Mouse (Mus musculus): Measurements from ENCODE around the gene Hat1. TPM values are rescaled to one million over a fixed set of nuclear protein-coding genes. Genes with fewer than 3 reads are reported as not detected.

Gene Hat1
- polyA plus RNA-seq, 1 experiment from 2014 or later = 197 TPM

DNA sequence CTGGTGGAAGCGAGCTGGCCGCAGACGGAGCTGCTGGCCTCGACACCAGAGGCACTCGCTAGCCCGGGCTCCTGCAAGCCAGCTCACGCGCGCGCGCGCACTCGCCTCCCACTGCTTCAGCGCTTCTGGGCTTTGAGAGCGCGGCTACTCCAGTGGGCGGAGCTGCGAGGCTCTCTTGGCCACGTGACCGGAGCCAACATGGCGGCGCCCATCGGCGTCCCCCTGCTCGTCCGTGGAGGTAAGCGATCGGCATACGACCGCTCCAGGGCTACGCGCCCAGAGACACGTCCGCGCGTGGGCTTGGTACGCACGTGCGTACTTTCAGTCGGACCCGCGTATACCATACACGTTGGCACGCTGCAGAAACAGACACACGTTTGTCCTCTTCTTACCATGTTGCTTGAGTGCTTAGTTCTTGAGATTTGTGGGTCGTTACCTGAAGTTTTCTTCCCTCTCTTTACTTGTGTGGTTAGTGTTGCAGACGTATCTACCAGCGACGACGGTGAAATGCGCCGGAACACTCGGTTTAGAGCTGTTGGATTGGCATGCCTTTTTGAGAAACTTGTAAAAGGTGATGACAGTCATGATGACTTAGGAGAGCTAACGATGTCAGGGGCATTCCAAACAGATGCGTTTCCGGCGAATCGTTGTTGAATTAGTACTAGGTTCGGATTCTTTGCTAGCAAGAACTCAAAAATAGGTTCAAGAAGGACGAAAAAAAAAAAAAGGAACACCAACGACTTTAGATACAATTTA, 64.6 kb downstream of the Hat1 start, which contains the start of gene Metap1d:
Gene Metap1d, plus strand, starts transcription at position 116 of the 756 bp plus-strand sequence.
- H3K36me3 ChIP-seq (replicated peaks) = no peaks in the 10 kb centered on the region
- peaks cover 14% of the 10 kb centered on the region for H3K4me1 ChIP-seq
- peak within 1 kb of the TSS; percentile 84 for H3K27ac ChIP-seq (replicated peaks)
- peak within 1 kb of the TSS; percentile 75 for H3K4me3 ChIP-seq
- under 1% methylated on average over 61 of the region's 61 CpGs for WGBS
- peaks cover 12% of the 10 kb centered on the region; the same call in 1 of the 2 replicates for H3K27me3 ChIP-seq (replicated peaks; ENCODE audit: low read depth, poor library complexity, severe bottlenecking)
- no peaks in the 10 kb centered on the region for H3K9me3 ChIP-seq
- DNase-seq (ENCODE audit: low spot score) = peak; percentile 99

DNA sequence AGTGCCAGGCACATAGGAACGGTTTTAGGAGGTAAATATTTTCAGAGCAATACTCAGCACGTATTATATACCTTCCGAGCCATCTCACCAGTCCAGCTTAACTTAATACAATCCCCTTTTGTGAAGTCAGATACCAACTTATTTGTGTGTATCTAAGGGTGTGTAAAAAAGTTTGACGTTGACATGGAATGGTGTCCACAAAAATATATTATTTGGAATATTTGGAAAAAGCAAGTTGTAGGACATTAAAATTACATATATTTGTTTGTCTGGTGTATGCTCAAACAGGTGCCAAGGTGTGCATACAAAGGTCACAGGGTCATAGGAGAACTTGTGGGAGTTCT, 65.1 kb downstream of the Hat1 start:
- Histone ChIP-seq H3K27me3 (replicated peaks; ENCODE audit: low read depth, poor library complexity, severe bottlenecking) (peaks cover 12% of the 10 kb centered on the region; the same call in 1 of the 2 replicates), H3K36me3 (replicated peaks) (no peaks in the 10 kb centered on the region), H3K4me1 (peaks cover 19% of the 10 kb centered on the region), H3K9me3 (no peaks in the 10 kb centered on the region), H3K4me3 (peak overlapping the region; percentile 75), H3K27ac (replicated peaks) (no peak overlapping the region)
- 43% methylated on average over 4 of the region's 4 CpGs for WGBS
- no peak for DNase-seq (ENCODE audit: low spot score)

DNA sequence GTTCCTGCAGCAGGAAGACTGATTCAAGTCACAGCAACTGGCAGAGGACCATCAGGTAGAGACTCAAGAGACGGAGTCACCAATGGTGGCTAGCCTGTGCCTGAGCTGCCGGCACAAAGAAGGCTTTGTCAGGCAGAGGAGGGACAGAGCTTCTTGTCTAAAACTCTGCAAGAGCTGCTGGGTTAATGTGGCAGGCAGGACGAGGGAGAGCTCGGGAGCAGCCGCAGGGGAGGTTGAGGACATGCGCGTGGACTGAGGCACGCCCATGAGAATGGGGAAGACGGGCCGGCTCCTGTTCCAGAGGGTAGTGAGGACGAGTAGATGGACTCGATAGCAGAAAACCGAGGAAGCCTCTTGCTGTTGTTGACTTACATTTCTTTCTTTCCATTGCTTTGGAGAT, 69.9 kb downstream of the Hat1 start:
- Histone ChIP-seq H3K27me3 (replicated peaks; ENCODE audit: low read depth, poor library complexity, severe bottlenecking) (no peaks in the 10 kb centered on the region), H3K36me3 (replicated peaks) (no peaks in the 10 kb centered on the region), H3K27ac (replicated peaks) (peak overlapping the region; percentile 58), H3K4me3 (0 out of 2 replicates have a peak overlapping the region, but pooled peaks have one; percentile 11), H3K4me1 (peaks cover 17% of the 10 kb centered on the region), H3K9me3 (no peaks in the 10 kb centered on the region)
- 41% methylated on average over 13 of the region's 13 CpGs for WGBS
- DNase-seq (ENCODE audit: low spot score) = no peak

DNA sequence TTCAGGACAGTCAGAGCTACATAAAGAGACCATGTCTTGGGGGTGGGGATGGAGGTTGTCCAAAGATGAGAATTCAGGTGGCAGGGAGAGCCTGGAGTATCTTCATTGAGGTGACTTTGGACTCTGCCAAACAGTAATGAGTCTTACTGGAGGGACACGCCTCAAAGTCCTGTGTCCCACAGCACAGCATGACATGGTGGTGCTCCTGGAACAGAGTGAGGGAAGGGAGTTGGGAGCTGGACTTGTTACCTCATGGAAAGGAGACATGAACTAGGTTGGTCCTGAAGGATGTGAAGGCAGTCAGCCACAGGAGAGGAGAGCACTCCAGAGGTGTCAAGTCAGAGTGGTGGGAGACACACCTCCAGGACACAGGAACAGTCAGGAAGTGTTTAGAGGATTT, 70.9 kb downstream of the Hat1 start:
- DNase-seq (ENCODE audit: low spot score) = no peak
- no peaks in the 10 kb centered on the region for H3K36me3 ChIP-seq (replicated peaks)
- peaks cover 14% of the 10 kb centered on the region for H3K4me1 ChIP-seq
- no peak overlapping the region for H3K4me3 ChIP-seq
- H3K27me3 ChIP-seq (replicated peaks; ENCODE audit: low read depth, poor library complexity, severe bottlenecking) = no peaks in the 10 kb centered on the region
- no peak overlapping the region for H3K27ac ChIP-seq (replicated peaks)
- WGBS = 96% methylated on average over 1 of the region's 1 CpGs
- H3K9me3 ChIP-seq = no peaks in the 10 kb centered on the region

DNA sequence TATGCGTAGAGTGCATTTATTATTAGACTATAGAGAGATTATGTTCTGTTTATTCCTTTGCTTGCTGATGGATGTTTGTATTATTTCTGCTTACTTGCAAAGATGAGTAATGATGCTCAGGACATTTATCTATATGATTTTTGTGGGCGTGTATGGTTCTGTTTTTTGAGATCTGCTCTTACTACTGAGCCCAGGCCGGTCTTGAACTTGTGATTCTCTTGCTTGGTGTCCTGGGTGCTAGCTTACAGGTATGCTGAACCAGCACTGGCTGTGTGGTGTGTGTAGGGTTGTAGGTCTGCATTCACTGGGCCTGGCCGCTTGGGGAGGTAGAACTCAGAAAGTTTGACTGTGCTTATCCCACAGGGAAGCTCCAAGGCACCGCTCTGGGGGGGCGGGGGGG, 72.4 kb downstream of the Hat1 start:
- H3K36me3 ChIP-seq (replicated peaks) = no peaks in the 10 kb centered on the region
- no peaks in the 10 kb centered on the region for H3K27me3 ChIP-seq (replicated peaks; ENCODE audit: low read depth, poor library complexity, severe bottlenecking)
- H3K4me3 ChIP-seq = no peak overlapping the region
- H3K4me1 ChIP-seq = peaks cover 25% of the 10 kb centered on the region
- no peaks in the 10 kb centered on the region for H3K9me3 ChIP-seq
- no peak overlapping the region; the same call in 1 of the 2 replicates for H3K27ac ChIP-seq (replicated peaks)
- no peak for DNase-seq (ENCODE audit: low spot score)
- 73% methylated on average over 6 of the region's 6 CpGs for WGBS

DNA sequence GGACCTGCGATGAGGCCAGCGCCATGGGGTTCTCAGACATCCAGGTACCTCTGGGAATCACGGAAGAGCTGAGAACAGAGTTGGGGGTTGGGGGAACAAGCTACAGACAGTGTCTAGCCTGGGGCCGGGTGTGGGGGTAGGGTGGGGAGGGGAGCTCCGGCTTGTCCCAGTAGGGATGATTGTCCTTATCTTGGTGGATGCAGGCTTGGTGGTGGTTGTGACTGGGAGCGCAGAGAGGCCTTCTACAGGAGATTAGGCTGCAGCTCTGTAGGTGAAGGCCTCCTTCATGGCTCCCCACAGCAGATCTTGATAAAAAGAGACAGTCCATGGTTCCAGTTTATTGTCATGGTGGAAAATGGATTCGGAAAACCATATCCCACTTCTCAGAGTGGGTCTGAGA, 72.8 kb downstream of the Hat1 start:
- DNase-seq (ENCODE audit: low spot score) = no peak
- H3K4me1 ChIP-seq = peaks cover 29% of the 10 kb centered on the region
- no peaks in the 10 kb centered on the region for H3K27me3 ChIP-seq (replicated peaks; ENCODE audit: low read depth, poor library complexity, severe bottlenecking)
- H3K27ac ChIP-seq (replicated peaks) = no peak overlapping the region; the same call in 1 of the 2 replicates
- H3K4me3 ChIP-seq = no peak overlapping the region
- H3K36me3 ChIP-seq (replicated peaks) = no peaks in the 10 kb centered on the region
- no peaks in the 10 kb centered on the region for H3K9me3 ChIP-seq
- 54% methylated on average over 7 of the region's 7 CpGs for WGBS

DNA sequence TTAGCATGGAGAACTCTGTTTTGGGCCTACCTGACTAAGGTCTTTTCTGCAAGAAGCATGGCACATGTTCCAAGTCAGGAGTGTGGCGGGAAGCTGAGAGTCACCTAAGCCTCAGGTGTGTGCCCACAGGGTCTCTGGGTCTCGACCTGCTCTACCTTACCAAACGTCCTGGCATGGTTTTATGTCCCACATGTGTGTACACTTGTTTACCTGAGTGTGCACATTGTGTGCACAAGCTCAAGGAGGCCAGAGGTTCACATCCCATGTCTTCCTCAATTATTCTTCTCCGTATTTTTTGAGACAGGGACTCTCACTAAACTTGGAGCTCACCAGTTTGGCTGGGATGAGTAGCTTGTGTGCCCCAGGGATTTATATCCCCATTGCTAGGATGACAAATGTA, 73.3 kb downstream of the Hat1 start:
- H3K36me3 ChIP-seq (replicated peaks) = no peaks in the 10 kb centered on the region
- H3K4me1 ChIP-seq = peaks cover 33% of the 10 kb centered on the region
- H3K4me3 ChIP-seq = no peak overlapping the region
- no peak overlapping the region for H3K27ac ChIP-seq (replicated peaks)
- no peaks in the 10 kb centered on the region for H3K9me3 ChIP-seq
- WGBS = 82% methylated on average over 4 of the region's 4 CpGs
- no peak for DNase-seq (ENCODE audit: low spot score)
- H3K27me3 ChIP-seq (replicated peaks; ENCODE audit: low read depth, poor library complexity, severe bottlenecking) = no peaks in the 10 kb centered on the region

DNA sequence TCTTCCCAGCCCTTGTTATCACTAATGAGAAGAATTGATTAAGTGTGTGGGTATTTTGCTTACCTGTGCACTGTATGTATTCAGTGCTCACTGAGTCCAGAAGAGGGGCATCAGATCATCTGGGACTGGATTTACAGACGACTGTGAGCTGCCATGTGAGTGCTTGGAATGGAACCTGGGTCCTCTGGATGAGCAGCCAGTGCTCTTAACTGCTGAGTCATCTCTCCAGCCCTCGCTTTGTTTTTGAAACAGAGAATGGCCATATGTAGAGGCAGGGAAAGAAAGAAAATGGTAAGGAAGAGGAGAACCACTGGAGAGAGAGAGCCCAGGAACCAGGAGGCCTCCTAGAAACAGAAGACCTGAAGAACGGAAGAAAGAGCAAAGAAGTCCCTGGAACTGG, 73.8 kb downstream of the Hat1 start:
- no peaks in the 10 kb centered on the region for H3K36me3 ChIP-seq (replicated peaks)
- no peak overlapping the region for H3K4me3 ChIP-seq
- WGBS = 70% methylated on average over 3 of the region's 3 CpGs
- peaks cover 37% of the 10 kb centered on the region for H3K4me1 ChIP-seq
- no peak for DNase-seq (ENCODE audit: low spot score)
- H3K27ac ChIP-seq (replicated peaks) = no peak overlapping the region
- no peaks in the 10 kb centered on the region for H3K9me3 ChIP-seq
- H3K27me3 ChIP-seq (replicated peaks; ENCODE audit: low read depth, poor library complexity, severe bottlenecking) = no peaks in the 10 kb centered on the region

DNA sequence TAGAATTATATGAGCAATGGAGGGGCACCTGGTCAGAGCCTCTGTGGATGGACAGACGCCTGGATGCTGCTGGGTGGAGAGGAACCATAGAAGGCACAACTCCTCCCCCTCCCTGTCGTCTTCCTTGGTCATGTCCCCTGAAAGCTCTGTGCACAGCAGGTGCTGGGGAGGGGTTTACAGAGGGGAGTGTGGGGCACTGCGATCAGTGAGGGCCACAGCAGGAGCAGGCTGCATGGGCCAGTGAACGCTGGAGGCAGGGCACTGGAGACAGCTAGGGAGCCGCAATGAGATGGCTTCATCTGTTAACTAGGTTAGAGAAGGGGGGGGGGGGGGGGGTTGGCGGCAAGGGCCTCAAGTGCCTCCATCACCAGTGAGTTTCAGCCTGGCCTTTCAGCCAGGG, 77.3 kb downstream of the Hat1 start:
- Histone ChIP-seq H3K4me1 (peaks cover 35% of the 10 kb centered on the region), H3K27ac (replicated peaks) (peak overlapping the region; percentile 25), H3K36me3 (replicated peaks) (no peaks in the 10 kb centered on the region), H3K9me3 (no peaks in the 10 kb centered on the region), H3K27me3 (replicated peaks; ENCODE audit: low read depth, poor library complexity, severe bottlenecking) (no peaks in the 10 kb centered on the region), H3K4me3 (no peak overlapping the region)
- DNase-seq (ENCODE audit: low spot score) = no peak
- WGBS = 19% methylated on average over 5 of the region's 6 CpGs

DNA sequence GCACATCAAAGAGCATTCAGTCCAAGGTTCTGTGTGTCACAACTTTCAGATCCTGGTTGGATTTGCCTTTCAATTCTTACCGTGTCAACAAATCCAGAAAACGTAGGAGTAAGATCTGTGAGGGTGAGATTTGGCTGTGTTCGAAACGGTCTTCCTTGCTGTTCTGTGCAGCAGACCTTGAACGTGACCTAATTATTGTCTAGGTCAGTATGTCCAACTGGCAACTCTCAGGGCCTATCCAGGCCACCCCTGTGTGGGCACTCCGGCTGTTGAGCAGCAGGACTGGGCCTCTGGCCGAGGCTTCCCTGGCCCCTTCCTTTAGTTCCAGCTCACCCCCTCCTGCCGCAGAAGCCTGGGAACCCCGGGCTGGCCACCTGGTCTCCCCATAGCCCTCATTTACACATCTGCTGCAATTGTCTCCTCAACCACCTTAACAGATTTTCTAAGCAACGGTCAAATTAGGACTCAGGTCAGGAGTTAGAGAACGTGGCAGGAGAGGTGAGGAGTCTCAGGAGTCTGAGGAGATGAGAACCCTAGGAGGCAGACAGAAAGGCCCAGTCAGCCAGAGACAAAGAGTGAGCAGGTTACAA, 78.2 kb downstream of the Hat1 start:
- Histone ChIP-seq H3K36me3 (replicated peaks) (no peaks in the 10 kb centered on the region), H3K27ac (replicated peaks) (peak overlapping the region; percentile 20), H3K4me3 (no peak overlapping the region), H3K27me3 (replicated peaks; ENCODE audit: low read depth, poor library complexity, severe bottlenecking) (no peaks in the 10 kb centered on the region), H3K4me1 (peaks cover 30% of the 10 kb centered on the region), H3K9me3 (no peaks in the 10 kb centered on the region)
- no peak for DNase-seq (ENCODE audit: low spot score)
- WGBS = 59% methylated on average over 11 of the region's 11 CpGs

DNA sequence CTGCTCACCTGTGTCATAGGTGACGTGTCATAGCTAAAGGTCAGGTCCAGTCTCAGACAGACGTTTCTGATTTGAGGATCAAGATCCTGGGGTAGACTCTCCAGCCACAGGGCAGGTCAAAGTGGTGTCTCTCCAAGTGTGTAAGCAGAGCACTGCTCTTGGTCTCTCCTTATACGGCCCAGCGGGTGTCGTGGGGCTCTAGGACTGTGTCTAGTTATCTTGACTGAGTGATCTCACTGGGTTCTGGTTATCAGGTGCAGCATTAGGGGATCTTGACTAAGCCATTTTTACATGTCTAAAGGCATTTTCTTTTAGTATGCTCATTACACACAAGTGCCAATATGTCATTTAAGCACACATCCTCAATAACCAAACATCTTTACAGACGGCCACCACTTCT, 82.3 kb downstream of the Hat1 start:
- WGBS = 86% methylated on average over 6 of the region's 6 CpGs
- DNase-seq (ENCODE audit: low spot score) = no peak
- no peaks in the 10 kb centered on the region for H3K36me3 ChIP-seq (replicated peaks)
- H3K9me3 ChIP-seq = no peaks in the 10 kb centered on the region
- no peaks in the 10 kb centered on the region for H3K27me3 ChIP-seq (replicated peaks; ENCODE audit: low read depth, poor library complexity, severe bottlenecking)
- no peak overlapping the region for H3K4me3 ChIP-seq
- H3K4me1 ChIP-seq = peaks cover 52% of the 10 kb centered on the region
- H3K27ac ChIP-seq (replicated peaks) = no peak overlapping the region

DNA sequence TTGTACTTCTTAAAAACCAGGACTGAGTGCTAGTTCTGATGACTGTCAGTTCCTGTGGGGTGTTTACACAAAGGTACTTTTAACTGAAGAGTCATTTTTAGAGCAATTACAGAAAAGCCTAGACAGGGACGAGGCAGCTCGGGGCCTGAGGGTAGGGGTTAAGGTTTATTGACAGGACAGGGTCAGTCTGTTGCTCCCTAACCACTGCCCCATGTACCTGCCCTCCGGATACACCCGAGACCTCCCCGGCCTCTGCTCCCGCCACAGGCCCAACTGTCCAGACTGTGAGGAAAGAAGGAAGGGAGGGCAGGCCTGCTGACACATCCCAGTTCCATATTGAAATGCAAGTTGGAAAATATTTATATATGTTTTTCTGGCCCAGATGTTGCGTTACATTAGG, 85.1 kb downstream of the Hat1 start:
- Histone ChIP-seq H3K36me3 (replicated peaks) (peaks cover 5% of the 10 kb centered on the region; the same call in 1 of the 2 replicates), H3K9me3 (peaks cover 5% of the 10 kb centered on the region), H3K4me3 (no peak overlapping the region), H3K4me1 (peaks cover 45% of the 10 kb centered on the region), H3K27me3 (replicated peaks; ENCODE audit: low read depth, poor library complexity, severe bottlenecking) (no peaks in the 10 kb centered on the region), H3K27ac (replicated peaks) (peak overlapping the region; percentile 71)
- WGBS = 19% methylated on average over 7 of the region's 7 CpGs
- peak; percentile 56 for DNase-seq (ENCODE audit: low spot score)

DNA sequence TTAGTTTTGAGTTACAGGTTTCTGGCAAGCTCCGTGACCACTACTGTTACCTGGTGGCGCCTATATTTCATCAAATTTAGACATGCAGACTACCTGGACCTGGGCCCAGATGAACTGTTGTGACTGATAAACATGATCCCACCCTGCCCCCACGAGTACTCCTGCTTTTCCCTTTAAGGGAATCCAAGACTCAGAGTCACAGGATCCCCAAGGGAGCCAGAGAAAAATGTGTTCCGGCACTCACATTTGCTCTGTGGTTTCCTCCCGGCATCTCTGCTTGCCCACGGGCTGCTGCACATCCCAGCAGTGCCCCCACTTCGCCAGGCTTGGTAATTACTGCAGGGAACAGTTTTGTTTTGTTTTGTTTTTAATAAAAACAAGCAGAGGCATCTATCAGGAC, 85.6 kb downstream of the Hat1 start:
- H3K4me3 ChIP-seq = no peak overlapping the region; the same call in 1 of the 2 replicates
- H3K36me3 ChIP-seq (replicated peaks) = peaks cover 5% of the 10 kb centered on the region; the same call in 1 of the 2 replicates
- no peaks in the 10 kb centered on the region for H3K27me3 ChIP-seq (replicated peaks; ENCODE audit: low read depth, poor library complexity, severe bottlenecking)
- WGBS = 26% methylated on average over 7 of the region's 7 CpGs
- peaks cover 5% of the 10 kb centered on the region for H3K9me3 ChIP-seq
- peak overlapping the region; percentile 71 for H3K27ac ChIP-seq (replicated peaks)
- H3K4me1 ChIP-seq = peaks cover 47% of the 10 kb centered on the region
- peak; percentile 49 for DNase-seq (ENCODE audit: low spot score)

All from embryonic facial prominence, embryonic 10.5 days (tissue).